Mouse (Mus musculus): ENCODE data around the gene Clvs2.

The Clvs2 gene

DNA sequence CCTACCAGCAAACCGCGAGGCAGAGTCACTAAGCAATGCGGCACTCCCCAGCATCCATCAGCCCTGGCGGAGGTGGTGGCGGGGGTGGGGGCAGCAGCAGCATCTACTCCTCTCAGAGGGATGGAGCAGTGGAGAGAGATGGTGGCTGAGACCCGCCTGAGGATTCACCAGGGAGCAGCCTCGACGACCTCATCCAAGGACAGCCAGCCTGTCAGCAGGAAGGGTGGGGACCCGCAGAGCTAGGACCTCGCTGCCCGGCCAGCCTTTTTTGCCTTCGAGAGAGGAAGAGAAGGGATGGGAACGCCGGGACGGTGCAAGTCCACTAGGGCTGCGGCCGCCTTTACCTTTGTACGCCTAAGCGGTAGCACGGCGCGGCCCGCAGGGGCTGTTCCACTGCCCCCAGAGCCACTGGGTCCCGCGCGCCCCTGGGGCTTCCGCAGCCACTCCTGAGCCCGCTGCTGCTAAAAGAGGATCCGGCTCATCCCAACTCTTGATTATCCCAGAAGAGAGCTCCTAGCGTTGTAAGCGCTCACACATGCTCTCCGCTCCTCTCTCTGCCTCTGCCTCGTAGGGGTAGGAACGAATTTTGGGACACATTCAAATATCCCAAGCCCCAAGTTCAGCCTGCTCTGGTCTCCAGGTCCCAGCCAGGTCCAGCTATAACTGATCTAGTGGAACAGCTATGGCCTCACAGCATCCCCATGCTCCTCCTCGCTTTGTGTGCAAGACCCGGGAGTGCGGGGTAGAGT, at the start of gene Clvs2:
TSS of gene Clvs2 (minus strand) at position 639 of the 749 bp plus-strand sequence.
- peak; percentile 87 for DNase-seq (ENCODE audit: low read depth, low spot score)

DNA sequence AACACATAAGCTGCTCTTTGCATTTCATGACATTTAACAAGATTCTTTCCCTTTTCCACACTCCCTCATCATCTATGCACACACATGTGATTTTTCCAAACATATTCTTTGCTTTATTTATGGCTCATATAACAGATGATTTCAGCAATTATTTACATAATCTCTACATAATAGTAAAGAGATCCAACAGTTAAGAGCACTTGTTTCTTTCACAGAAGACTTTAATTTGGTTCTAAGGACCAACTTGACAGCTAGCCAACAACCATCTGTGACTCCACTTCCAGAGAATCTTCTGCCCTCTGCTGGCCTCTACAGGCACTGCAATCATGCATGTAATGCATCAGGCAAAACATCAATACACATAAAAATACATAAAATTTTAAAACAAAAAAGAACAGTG, 28.6 kb upstream of the Clvs2 start:
- peak; percentile 85 for DNase-seq (ENCODE audit: low read depth, low spot score)

DNA sequence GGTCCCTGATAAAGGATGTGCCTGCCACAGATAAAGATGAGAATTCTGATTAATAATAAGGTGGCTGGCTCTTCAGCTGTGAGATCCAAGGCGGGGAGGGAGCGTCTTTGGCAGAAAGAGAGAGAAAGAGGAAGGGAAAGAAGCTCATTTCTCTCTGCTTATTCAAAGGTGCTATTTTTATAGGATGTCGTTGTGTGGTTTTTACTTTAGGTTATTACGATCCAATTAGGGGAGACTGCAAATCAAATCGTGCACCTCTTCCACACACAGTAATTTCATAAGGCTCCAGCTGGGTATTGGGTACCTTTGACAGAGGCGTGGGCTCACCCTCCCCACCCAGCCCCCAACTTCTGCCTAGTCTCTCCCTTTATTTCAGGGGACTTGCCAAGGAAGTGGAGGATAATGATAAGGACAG, 985 bp downstream of the Clvs2 start:
- DNase-seq (ENCODE audit: low read depth, low spot score) = peak; percentile 76

DNA sequence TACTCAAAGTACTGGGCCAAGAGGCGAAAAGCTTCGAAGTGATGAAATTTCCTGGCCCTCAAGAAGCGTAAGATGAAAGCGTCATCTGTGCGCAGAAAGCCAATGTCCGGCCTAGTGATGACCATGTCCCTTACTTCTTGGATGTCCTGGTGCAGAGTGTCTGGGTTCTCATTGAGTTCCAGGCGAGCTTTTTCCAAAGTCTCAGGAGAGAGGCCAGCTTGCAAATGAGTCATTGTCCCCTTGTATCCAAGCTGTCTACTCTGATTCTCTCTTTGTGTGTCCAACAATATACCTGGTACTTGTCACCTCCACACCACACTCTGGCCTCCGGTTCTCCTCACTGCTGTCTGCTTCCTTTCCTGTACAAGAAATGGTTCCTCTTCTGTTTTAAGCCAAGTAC, 1.9 kb downstream of the Clvs2 start:
- peak; percentile 47 for DNase-seq (ENCODE audit: low read depth, low spot score)

DNA sequence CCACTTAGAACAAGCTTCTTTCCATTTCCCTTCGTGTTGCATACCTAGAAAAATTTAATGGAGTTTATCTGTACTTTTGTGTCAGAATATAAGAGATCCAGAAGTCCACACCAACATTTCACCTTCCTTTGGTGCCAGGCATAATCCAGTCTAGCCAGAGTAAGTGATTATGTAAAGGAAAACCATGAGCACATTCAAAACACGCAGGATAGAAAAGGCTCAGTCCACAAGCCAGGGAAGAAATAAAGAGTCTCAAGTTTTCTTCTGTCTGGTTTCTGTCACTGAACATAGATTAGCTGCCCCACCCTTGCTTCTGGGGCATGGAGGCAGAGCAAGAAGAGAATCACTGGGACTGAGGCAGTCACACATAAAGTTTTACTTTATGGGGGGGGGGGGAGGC, 8.4 kb downstream of the Clvs2 start:
- DNase-seq (ENCODE audit: low read depth, low spot score) = no peak

DNA sequence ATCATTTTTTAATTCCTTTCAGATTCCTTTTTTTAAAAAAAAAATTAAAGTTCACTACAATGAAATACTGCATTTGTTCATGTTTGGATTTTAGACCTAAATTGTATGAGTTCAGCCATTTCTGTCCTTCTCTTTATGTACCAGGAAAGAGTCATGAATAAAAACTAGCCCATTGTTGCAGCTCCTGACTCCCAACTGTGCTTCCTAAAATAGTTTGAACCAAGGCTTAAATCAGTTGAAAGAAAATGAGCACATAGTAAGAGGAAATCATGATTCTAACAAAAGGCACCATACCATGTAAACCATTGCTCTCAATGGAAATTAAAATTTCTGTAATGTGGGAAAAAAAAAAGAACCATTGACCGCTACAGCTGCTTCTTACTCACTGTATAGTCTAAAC, 11.4 kb downstream of the Clvs2 start:
- peak; percentile 37 for DNase-seq (ENCODE audit: low read depth, low spot score)

DNA sequence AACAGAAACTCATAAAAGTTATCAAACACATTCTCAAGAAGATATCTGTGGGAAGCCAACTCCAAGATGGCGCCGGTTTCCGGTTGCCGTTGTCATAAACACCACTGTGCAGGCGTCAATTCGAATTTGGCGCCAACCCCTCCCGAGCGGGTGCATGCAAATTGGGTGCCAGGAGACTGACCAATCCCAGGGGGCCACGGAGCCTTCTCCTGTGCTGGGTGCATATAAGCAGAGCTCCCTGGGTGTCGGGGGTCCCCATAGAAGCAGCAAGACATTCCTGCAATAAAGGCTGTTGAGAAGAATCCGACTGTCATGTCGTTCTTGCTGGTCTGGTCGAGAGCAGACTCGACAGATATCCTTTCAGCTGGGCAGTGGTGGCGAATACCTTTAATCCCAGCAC, 31.8 kb downstream of the Clvs2 start:
- DNase-seq (ENCODE audit: low read depth, low spot score) = no peak

DNA sequence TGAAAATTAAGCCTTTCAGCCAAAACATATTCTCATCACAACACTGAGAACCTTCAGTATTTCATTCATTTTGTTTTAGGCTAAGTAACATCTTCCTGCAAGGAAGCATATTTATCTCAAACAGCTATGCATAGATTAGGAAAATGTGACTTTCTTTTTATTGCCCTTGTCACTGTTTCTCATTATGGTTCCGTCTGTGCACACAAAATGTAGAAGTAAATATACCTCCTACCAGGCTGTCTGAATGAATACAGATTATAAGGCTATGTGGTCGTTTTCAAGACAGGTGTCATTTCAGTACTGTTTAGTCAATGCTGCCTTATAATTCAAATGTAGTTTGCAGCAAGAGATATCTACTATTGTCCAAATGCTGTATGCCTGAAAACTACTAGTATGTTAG, 35.8 kb downstream of the Clvs2 start:
- no peak for DNase-seq (ENCODE audit: low read depth, low spot score)

DNA sequence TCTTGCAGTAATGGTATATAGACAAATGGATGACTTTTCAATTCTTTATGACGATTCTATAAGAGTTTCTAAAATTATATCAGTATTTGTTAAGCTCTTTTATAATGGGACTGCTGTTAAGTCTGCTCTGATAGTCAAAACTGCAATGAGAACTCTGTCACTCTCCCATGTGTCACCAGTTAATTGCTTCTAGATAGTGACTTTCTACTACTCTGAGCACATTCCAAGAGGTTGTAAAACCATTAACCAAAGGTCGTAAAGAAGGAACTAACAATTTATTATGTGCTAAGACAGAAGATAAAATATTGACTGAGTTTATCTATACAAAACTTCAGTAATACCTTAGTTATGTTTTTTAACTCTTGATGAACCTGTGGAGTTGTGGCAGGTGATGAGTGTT, 37.5 kb downstream of the Clvs2 start:
- no peak for DNase-seq (ENCODE audit: low read depth, low spot score)

DNA sequence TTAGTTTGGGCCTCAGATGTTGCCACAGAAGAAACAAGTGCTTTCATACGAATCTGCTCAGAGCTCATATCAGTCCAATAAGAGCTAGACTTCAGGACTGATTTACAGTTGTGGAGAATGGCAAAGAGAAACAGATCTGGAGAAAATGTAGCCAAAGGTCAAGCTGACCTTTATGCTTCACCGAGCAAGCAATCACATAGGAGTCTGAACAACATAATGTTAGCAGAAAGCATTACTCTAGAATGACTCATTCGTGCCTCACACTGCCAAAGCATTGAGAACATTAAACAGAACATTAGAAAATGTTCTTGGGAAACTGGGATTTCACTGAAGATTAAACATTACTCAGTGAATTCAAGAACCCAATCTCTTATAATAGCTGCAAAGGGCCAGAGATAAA, 66.5 kb downstream of the Clvs2 start:
- peak; percentile 77 for DNase-seq (ENCODE audit: low read depth, low spot score)

DNA sequence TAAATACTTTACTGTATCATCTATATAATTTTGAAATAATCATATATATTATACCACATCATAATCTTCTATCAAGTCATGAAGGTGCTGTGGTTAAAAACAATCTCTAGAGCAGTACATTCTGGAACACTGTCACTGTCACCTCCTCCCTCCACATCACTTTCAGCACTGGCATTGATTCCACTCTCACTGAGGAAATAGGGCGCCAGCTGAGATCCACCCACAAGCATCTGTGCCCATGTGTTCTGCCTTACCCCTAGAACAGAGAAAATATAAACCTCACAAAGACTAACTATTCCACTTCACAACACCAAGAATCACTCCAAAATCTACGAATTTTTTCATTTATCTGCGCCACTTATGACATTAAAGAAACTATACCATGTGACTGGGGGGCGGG, 84.2 kb downstream of the Clvs2 start:
- DNase-seq (ENCODE audit: low read depth, low spot score) = peak; percentile 93

Data from brain, adult 2 months (tissue).